Mouse (Mus musculus): Measurements from ENCODE around the gene Gm10720.
"Not testable (repeated sequence)": the region's sequence is repeated elsewhere in the genome, so short reads cannot be mapped to it uniquely, and the experiment has no call there.

Gene Gm10720

GRCm38 (mm10) chr9:3015354-3015753, at the start of gene Gm10720:
Gene Gm10720, plus strand, starts transcription at chr9:3015654.
- DNase-seq (ENCODE audit: low spot score) = not testable (repeated sequence)

- DNase-seq (ENCODE audit: low spot score) = not testable (repeated sequence)
Observed at GRCm38 (mm10) chr9:3000445-3000972, 14.9 kb upstream of the Gm10720 start, which contains the start of gene Gm10722. Gene Gm10722, plus strand, starts transcription at chr9:3000922.

GRCm38 (mm10) chr9:3001006-3001405, 14.4 kb upstream of the Gm10720 start:
- not testable (repeated sequence) for DNase-seq (ENCODE audit: low spot score)

- peak; percentile 100 for DNase-seq (ENCODE audit: low spot score)
Observed at GRCm38 (mm10) chr9:3001948-3002659, 13.3 kb upstream of the Gm10720 start.

- not testable (repeated sequence) for DNase-seq (ENCODE audit: low spot score)
Observed at GRCm38 (mm10) chr9:3002794-3003396, 12.6 kb upstream of the Gm10720 start, which contains the start of gene Gm11168. Gene Gm11168, plus strand, starts transcription at chr9:3003346.

- not testable (repeated sequence) for DNase-seq (ENCODE audit: low spot score)
Observed at GRCm38 (mm10) chr9:3006179-3006578, 9.3 kb upstream of the Gm10720 start.

GRCm38 (mm10) chr9:3006636-3007035, 8.8 kb upstream of the Gm10720 start:
- DNase-seq (ENCODE audit: low spot score) = peak; percentile 79

GRCm38 (mm10) chr9:3007272-3007671, 8.2 kb upstream of the Gm10720 start:
- not testable (repeated sequence) for DNase-seq (ENCODE audit: low spot score)

GRCm38 (mm10) chr9:3009331-3009730, 6.1 kb upstream of the Gm10720 start:
- not testable (repeated sequence) for DNase-seq (ENCODE audit: low spot score)

- not testable (repeated sequence) for DNase-seq (ENCODE audit: low spot score)
Observed at GRCm38 (mm10) chr9:3012054-3012621, 3.3 kb upstream of the Gm10720 start.

GRCm38 (mm10) chr9:3012733-3013279, 2.6 kb upstream of the Gm10720 start, which contains the start of gene Gm10721:
Gene Gm10721, plus strand, starts transcription at chr9:3013140.
- not testable (repeated sequence) for DNase-seq (ENCODE audit: low spot score)

GRCm38 (mm10) chr9:3015896-3016295, 442 bp downstream of the Gm10720 start:
- peak; percentile 19 for DNase-seq (ENCODE audit: low spot score)

- not testable (repeated sequence) for DNase-seq (ENCODE audit: low spot score)
Observed at GRCm38 (mm10) chr9:3017108-3017507, 1.7 kb downstream of the Gm10720 start, which contains the start of gene Gm10719. Gene Gm10719, plus strand, starts transcription at chr9:3017408.

- DNase-seq (ENCODE audit: low spot score) = peak; percentile 100
Observed at GRCm38 (mm10) chr9:3018944-3019343, 3.5 kb downstream of the Gm10720 start.

- DNase-seq (ENCODE audit: low spot score) = peak; percentile 100
Observed at GRCm38 (mm10) chr9:3019835-3020727, 4.6 kb downstream of the Gm10720 start.

- DNase-seq (ENCODE audit: low spot score) = peak; percentile 89
Observed at GRCm38 (mm10) chr9:3022316-3023008, 7.0 kb downstream of the Gm10720 start.

GRCm38 (mm10) chr9:3023312-3023984, 8.0 kb downstream of the Gm10720 start, which contains the start of gene Gm10718:
Gene Gm10718, plus strand, starts transcription at chr9:3023547.
- DNase-seq (ENCODE audit: low spot score) = peak; percentile 19

GRCm38 (mm10) chr9:3023985-3024648, 8.7 kb downstream of the Gm10720 start:
- DNase-seq (ENCODE audit: low spot score) = peak; percentile 62

- peak; percentile 67 for DNase-seq (ENCODE audit: low spot score)
Observed at GRCm38 (mm10) chr9:3024912-3025467, 9.5 kb downstream of the Gm10720 start, which contains the start of gene Gm10717. Gene Gm10717, plus strand, starts transcription at chr9:3025417.
